Mouse (Mus musculus) cortical plate, adult 2 months (tissue): Measurements from ENCODE around the gene Zmat5. TPM values are rescaled to one million over a fixed set of nuclear protein-coding genes. Genes with fewer than 3 reads are reported as not detected.

Experiments used
- H3K27ac ChIP-seq: fragments of 200-500 bp; 2 replicates; pipeline ENCODE4 v1.5.1; 2012; ENCODE audit warnings: low read length, control low read depth, inconsistent platforms; ENCODE audit not compliant: insufficient read depth
- H3K4me1 ChIP-seq: fragments of 200-500 bp; 2 replicates; pipeline ENCODE4 v1.6.1; 2011; ENCODE audit warnings: low read length; ENCODE audit not compliant: control insufficient read depth, insufficient read depth
- H3K4me3 ChIP-seq: fragments of 200-500 bp; 2 replicates; pipeline ENCODE4 v1.5.1; 2011; ENCODE audit warnings: mild to moderate bottlenecking, low read length, control low read depth; ENCODE audit not compliant: insufficient read depth
- CTCF ChIP-seq: fragments of 200-500 bp; IDR thresholded peaks from 2 replicates; pipeline ENCODE4 v1.5.1; 2011; ENCODE audit warnings: mild to moderate bottlenecking, control low read depth, low read length; ENCODE audit not compliant: insufficient read depth; ENCODE audit errors: extremely low read depth
- POLR2A ChIP-seq: fragments of 200-500 bp; IDR thresholded peaks from 2 replicates; pipeline ENCODE4 v1.6.1; 2011; ENCODE audit warnings: mild to moderate bottlenecking, low read length, control low read depth; ENCODE audit not compliant: insufficient read depth; ENCODE audit errors: extremely low read depth
- polyA plus RNA-seq: library from polyadenylated mRNA; depleted of rRNA; stranded (reverse); fragments of >200 nt; gene quantifications from 2 replicates; pipeline ENCODE4 v1.2.3, GENCODE M21; 2012; rRNA removed

Zmat5 gene
- polyA plus RNA-seq = 48.1 and 52.6 TPM in 2 replicates

- peak within 1 kb of the TSS; percentile 40 for H3K27ac ChIP-seq
- no peak for TF ChIP-seq CTCF
- TF ChIP-seq POLR2A = peak; percentile 99
- peaks cover 2% of the 10 kb centered on the region for H3K4me1 ChIP-seq
- peak within 1 kb of the TSS; percentile 79 for H3K4me3 ChIP-seq
These were observed at the start of gene Zmat5, which contains the start of gene Uqcr10 for GRCm38 (mm10) chr11:4704072-4704964. Zmat5 (plus strand) TSS chr11:4704678. Uqcr10 (minus strand) TSS chr11:4704342.

DNA sequence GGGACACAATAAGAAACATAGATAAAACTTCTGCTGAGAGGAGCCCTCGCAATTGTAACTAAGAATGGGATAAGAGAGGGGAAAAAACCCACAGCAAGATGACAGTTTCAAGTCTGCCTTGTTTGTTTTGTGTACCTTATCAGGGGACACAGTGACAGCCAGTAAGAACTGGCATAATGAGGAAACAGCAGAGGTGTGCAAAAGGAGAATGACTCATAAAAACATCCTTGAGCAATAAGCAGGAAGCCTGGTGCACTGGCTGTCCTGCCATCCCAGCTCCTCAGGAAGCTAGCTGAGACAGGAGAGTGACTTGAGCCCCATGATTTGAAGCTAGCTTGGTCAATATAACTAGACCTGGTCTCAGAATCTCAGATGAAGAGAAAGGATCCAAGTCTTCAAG is 44.7 kb upstream of the Zmat5 start:
- Histone ChIP-seq H3K27ac (no peak overlapping the region), H3K4me3 (no peak overlapping the region), H3K4me1 (peaks cover 12% of the 10 kb centered on the region)
- no peak for TF ChIP-seq CTCF
- no peak for TF ChIP-seq POLR2A

DNA sequence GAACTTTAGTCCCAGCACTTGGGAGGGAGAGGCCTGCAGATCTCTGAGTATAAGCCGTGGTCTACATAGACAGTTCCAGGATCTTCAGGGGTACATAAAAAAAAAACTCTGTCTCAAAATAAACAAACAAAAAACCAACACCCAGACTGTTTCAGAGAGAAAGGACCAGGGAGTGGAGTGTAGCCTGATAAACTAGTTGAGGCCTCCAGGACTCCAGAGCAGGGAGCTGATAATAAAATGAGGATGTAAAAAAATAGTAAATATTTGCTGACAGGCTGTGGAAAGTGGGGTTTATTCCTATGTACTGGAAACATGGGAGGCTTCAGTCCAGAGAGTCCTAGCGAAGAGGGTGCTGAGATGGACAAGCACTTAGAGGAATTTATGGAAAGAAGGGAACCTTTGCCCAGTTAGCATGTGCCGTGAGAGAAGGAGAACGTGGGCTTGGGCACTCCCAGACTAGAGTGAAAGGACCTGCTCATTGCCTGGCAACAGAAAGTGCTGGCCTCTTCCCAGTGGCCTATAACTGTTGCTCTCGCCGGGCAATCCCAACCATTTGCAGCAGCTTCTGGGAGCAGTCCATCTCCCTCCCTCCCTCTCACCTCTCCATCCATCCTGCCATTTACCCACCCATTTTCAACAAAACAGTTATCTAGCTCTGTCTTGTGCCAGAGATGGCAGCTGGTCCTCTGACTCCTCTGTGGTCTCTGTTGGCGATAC is 44.0 kb upstream of the Zmat5 start:
- H3K4me1 ChIP-seq = peaks cover 12% of the 10 kb centered on the region
- no peak overlapping the region for H3K4me3 ChIP-seq
- H3K27ac ChIP-seq = 0 out of 2 replicates have a peak overlapping the region, but pooled peaks have one; percentile 33
- no peak for TF ChIP-seq CTCF

DNA sequence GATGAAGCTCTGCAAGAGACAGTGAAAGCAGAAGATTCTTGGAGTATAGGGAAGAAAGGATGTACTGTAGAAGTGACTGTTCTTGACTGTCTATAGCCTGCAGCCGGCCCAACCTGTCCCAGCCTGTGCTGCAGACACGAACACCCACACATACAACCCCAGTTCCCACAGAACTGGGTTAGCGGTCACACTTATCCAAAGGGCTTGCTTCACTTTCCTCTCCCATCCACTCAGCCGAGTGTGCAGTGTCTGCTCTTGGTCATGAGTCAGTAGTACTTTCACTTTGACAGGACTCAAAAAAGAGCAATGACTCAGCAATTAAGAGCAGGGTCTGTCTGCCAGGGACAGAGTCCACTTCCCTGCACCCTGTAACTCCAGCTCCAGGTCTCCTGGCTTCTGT is 43.2 kb upstream of the Zmat5 start:
- TF ChIP-seq POLR2A (no peak), CTCF (no peak)
- Histone ChIP-seq H3K27ac (peak overlapping the region; percentile 17; the same call in 1 of the 2 replicates), H3K4me1 (peaks cover 12% of the 10 kb centered on the region), H3K4me3 (no peak overlapping the region)

- H3K27ac ChIP-seq = no peak overlapping the region
- TF ChIP-seq POLR2A = no peak
- TF ChIP-seq CTCF = no peak
These were observed 42.5 kb upstream of the Zmat5 start for GRCm38 (mm10) chr11:4661871-4662495.

DNA sequence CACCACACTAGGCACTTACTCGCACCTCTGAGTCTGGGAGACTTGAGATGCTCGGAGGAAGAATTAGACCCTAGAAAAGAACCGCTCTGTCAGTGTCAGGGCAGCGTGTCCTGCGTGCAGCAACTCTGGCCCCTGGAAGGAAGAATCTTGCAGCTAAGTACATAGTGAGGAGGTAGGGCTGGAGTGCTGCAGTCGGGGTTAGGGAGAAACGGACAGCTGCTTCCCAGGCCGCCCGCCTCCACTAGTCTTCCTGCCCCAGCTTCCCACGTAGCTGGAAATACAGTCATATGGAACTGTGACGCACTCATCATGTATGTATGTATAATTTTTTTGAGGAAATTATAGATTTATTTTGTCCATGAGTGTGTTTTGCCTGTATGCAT is 42.0 kb upstream of the Zmat5 start:
- Histone ChIP-seq H3K4me3 (no peak overlapping the region), H3K4me1 (peaks cover 12% of the 10 kb centered on the region), H3K27ac (no peak overlapping the region)
- TF ChIP-seq POLR2A = no peak
- TF ChIP-seq CTCF = no peak

More at GRCm38 (mm10) chr11:4661871-4662495, 42.5 kb upstream of the Zmat5 start:
- Histone ChIP-seq H3K4me1 (peaks cover 12% of the 10 kb centered on the region), H3K4me3 (no peak overlapping the region)

- no peaks in the 10 kb centered on the region for H3K4me1 ChIP-seq
- H3K4me3 ChIP-seq = no peak overlapping the region
- H3K27ac ChIP-seq = no peak overlapping the region
- no peak for TF ChIP-seq CTCF
- no peak for TF ChIP-seq POLR2A
These were observed 32.7 kb upstream of the Zmat5 start for GRCm38 (mm10) chr11:4671736-4672135.

GRCm38 (mm10) chr11:4674593-4674992 is 29.9 kb upstream of the Zmat5 start:
- Histone ChIP-seq H3K27ac (no peak overlapping the region), H3K4me3 (no peak overlapping the region), H3K4me1 (peaks cover 7% of the 10 kb centered on the region)
- no peak for TF ChIP-seq POLR2A
- no peak for TF ChIP-seq CTCF

DNA sequence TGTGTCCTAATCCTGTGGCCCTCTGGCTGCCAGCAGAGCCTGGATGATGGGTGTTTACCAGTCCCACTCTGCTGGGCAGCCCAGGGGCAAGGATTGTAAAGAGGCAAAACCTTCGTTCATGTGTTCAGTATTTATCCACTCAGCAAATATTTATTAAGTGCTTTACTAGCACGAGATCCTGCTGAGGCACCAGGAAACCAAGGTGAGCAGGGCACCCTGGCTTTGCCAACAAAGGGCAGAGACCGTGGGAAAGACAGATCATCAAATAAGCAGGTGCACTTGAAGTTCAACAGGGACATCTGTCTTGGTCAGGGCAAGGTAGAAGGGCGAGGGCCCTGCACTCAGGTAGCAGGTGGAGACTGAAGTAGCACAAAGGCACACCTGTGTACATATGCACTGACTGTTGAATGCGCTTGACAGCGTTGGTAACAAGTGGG is 29.3 kb upstream of the Zmat5 start:
- H3K4me3 ChIP-seq = no peak overlapping the region
- TF ChIP-seq POLR2A (no peak), CTCF (no peak)
- H3K27ac ChIP-seq = no peak overlapping the region
- H3K4me1 ChIP-seq = peaks cover 11% of the 10 kb centered on the region

GRCm38 (mm10) chr11:4675693-4676092 is 28.8 kb upstream of the Zmat5 start:
- Histone ChIP-seq H3K4me1 (peaks cover 11% of the 10 kb centered on the region), H3K4me3 (no peak overlapping the region), H3K27ac (no peak overlapping the region)
- no peak for TF ChIP-seq POLR2A
- no peak for TF ChIP-seq CTCF
